Mouse (Mus musculus) heart, adult 18-20 months (tissue): Measurements from ENCODE around the gene Slc39a11. TPM values are rescaled to one million over a fixed set of nuclear protein-coding genes. Genes with fewer than 3 reads are reported as not detected.
"Not testable (repeated sequence)": the region's sequence is repeated elsewhere in the genome, so short reads cannot be mapped to it uniquely, and the experiment has no call there.

Experiments used
- DNase-seq, 2 experiments: peaks; one replicate each; pipeline ENCODE4 v3.0.0; 2021 to 2022; ENCODE audit warnings: mixed read lengths in 1 of 2
- total RNA-seq, 2 experiments: library from RNA; stranded (reverse); gene quantifications; 2 replicates each; pipeline ENCODE4 v1.2.3; 2021

Slc39a11 gene
- total RNA-seq, 2 experiments from 2014 or later, result 3.3 to 4.8 TPM

DNA sequence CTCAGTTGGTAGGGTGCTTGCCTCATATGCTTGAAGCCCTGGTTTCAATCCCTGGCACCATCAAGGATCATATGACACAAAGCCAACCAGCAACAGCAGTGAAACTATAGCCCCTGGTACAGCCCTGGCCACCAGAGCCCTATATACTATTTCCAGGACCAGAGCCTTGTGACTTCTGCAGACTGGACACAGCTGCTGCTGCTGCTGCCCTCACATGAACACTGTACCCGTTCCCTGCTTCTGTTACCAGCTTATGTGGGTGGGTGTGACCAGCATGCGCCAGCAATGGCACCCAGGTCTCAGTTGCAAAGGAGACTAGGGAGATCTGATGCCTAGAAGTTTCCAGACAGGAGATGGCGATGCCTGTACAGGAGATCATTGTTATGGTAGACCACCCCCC, 52.2 kb downstream of the Slc39a11 start:
- DNase-seq, result no peak

GRCm38 (mm10) chr11:113595144-113595543, 54.7 kb downstream of the Slc39a11 start:
- no peak for DNase-seq

- no peak for DNase-seq
Observed at GRCm38 (mm10) chr11:113588936-113589335, 60.9 kb downstream of the Slc39a11 start.

DNA sequence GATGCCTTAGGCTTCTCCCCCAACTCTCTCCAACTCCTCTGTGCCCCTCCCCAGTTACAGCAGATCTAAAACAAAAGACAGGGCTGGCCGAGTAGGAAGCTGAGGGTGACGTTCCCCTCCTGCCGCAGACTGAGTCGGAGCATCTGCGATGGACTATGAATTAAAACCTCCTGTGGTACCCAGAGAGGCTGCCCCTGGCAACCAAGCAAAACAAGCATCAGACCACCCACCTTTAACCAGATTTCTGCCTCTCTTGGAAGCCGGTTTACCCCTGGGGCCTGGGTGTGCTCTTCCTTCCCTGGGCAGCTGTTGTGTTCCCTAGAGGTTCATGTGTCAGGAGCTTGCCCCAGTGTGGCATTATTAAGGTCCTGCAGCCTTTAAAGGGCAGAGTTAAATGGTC, 63.5 kb downstream of the Slc39a11 start:
- no peak for DNase-seq

DNA sequence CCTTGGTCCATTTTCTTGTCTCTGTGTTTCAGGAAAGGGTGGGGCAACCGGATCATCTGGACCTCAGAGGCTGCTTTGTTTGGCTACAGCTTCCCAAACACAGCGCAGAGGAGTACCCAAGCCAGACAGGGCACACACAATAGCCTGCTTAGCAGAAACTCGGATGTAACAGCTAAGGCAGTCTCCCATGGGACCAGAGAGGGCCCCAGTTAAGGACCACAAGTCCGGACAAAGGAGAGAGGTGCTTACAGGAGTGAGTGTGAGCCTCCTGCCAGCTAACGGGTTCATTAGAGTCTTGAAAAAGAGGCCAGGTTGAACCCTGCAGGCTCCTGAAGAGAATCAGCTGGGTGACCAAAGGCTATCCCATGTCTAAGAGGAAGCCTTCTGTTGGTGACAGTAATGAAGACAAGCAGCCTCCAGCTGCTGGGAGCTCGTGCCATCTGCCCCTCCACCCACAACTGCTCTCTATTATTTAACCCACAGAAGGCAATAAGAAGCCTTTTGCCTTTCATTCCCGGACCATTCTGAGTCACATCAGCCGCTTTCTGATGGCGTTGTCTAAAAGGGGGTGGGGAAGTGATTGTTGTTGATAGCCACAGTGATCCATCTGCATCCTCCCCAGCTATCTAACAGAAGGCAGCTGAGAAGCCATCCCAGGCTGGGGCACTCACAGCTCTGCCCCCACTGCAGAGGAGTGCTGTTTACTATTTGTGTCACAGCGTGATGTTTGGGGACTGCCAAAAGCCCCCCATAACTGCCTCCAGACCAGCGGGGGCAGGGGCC, 65.8 kb downstream of the Slc39a11 start:
- DNase-seq, result peak; percentile 4 to 12

DNA sequence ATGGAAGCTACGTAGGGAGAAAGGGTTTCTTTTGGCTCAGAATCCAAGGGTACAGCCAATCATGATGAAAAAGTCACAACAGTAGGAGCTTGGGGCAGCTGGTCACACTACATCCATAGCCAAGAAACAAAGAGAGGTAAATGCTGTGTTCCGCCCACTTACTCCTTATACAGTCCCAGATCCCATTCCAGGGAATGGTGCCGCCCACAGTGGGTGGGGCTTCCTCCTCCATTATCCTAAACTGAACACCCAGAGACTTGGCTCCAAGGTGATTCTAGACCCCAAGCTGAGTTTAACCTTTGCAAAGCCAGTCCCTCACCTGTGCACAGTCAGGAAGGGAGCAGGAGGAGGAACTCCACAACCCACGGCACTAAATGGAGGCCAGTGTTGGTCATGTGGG, 72.7 kb downstream of the Slc39a11 start:
- no peak for DNase-seq

DNA sequence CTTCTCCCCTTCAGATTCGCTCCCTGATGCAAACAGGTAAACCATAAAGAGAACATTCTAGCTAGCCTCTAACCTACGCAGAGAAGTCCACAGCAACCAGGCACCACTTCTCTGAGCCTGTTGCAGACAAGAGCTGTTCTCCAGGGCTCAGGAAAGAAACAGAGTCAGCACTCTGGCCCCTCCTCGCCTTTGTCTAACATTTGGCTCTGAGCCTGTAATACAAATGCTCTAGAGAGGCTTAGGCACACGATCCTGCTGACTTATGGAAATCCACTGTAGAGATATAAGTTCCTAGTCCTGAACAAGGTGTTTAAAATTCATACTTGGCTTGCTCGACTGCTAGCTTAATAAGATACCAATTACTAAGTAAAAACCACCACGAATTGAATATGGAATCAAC, 77.2 kb downstream of the Slc39a11 start:
- DNase-seq, result no peak

- DNase-seq, result no peak
Observed at GRCm38 (mm10) chr11:113571616-113572015, 78.3 kb downstream of the Slc39a11 start.

GRCm38 (mm10) chr11:113568999-113569398, 80.9 kb downstream of the Slc39a11 start:
- no peak for DNase-seq

- DNase-seq, result not testable (repeated sequence)
Observed at GRCm38 (mm10) chr11:113567926-113568325, 82.0 kb downstream of the Slc39a11 start.

DNA sequence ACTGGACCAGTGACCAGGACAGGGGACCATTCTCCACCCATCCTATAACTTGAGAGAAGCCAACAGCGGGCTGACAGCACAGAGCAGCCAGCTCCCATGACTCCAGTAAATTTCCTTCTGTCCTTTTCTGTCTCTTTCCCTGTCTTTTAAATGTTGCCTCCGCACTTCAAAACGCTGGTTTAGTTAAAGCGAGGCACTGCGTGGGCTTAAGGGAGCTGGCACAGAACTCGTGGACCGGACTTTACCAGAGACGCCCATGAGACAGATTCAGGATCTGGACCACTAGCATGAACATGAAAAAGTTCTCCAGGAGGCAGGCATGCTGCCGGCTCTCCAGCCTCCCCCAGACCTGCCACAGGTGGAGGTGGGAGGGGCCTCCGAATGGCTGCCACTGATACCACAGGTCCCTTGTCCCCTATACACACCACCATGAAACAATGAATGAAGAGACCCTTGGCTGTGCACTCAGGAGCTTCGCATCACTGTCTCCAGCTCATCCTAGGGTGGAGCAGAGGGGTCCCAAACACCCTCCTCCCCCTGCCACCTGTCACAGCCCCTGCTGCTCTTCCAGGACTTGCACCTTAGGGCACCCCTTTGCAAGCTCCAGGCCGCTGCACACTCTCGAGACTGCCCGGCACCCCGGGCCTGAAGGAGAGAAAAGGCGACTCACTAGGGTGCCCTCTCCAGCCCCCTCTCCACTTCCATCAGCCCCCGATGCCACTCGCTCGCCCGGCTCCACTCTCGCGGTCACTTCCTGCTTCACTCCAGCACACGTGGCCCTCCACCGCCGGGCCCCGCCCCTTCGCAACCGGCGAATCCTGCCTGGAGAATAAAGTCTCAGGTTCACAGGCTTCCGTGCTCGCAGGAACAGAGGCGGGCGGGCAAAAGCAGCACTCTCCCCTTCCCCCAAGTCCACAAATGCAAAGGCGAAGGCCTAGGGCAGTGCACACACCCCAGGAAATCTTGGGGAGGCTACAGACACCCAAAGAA, 84.6 kb downstream of the Slc39a11 start:
- DNase-seq, result peak; percentile 80 to 84

GRCm38 (mm10) chr11:113562326-113562725, 87.6 kb downstream of the Slc39a11 start:
- DNase-seq, result no peak

- DNase-seq, result no peak
Observed at GRCm38 (mm10) chr11:113560150-113560549, 89.7 kb downstream of the Slc39a11 start.

GRCm38 (mm10) chr11:113558505-113558904, 91.4 kb downstream of the Slc39a11 start:
- DNase-seq, result no peak

DNA sequence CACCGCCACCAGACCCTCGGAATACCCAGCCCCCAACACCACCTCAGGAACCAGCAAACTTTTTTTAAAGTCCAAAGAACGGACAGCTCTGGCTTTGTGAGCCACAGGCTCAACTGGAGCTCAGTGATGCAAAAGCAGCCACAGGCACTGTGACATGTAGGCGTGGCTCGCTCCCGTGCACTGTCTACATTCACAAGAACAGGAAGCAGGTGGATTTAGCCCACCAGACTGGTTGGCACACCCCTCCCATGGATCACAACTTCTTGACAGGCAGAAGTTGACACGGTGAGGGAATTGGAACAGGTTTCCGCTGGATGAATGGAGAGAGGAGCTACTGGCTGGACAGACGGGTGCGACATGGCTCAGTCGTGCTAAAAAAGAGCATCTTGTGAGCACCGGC, 93.7 kb downstream of the Slc39a11 start:
- no peak for DNase-seq

DNA sequence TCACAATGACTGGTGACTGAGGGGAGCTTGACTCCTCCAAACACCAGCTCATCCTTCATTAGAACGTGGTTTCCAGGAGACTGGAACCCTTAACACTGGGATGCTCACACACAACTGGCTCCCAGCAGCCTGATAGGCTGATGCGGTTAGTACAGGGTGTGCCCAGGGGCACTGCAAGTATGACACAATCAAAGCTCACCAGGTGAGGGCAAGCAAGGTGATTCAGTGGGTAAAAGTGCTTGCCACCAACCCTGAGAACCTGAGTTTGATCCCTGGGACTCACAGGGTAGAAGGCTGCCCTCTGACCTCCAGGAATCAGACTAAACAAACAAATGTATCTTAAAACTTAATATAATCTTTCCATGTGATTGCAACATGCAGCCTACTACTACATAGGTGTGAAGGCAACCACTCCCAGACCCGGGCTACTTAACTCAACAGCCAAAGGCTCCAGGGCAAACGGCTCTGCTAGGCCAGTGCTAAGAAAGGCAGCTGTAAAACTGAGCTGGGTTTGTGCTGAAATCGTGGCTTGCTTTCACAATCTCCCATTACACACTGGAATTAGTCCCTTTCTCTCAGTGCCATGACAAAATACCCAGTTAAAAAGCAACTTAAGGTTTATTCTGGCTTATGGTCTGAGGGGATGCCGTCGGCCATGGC, 95.0 kb downstream of the Slc39a11 start:
- DNase-seq, result no peak

DNA sequence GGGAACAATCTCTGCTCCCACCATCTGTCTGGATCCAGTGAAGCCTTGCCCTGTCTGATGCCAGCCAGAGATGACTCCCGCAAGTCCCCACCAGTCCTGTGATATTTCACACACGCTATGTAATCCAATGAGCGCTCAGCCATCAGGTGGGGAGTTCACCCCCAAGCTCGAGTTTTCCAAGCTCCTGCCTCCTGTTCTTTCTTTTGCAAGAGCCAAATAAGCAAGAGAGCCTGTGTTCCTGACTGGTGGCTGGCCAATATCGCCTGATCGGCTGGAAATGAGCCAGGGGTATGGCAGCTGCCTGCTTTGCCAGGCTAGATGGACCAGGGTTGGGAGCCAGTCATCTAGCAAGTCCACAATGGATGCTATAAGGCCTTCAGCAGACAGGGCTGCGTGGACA, 95.7 kb downstream of the Slc39a11 start:
- no peak for DNase-seq

DNA sequence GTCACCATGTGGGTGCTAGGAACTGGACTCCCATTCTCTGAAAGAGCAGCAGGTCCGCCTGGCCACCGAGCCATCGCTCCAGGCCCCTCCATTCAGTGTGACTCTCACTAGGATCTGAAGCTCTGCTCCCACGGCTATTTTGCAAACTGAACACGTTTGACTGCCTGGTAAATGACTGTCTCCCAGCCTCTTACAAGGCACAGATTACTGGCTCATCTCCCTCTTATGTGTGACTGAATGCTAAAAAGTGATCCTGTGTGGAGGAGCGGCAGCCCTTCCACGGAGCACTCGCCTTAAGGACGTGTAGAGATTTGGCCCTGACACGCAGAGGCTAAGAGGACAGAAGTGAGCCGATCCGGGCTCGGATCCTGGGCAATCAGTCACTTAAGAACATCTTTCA, 96.3 kb downstream of the Slc39a11 start:
- no peak for DNase-seq

DNA sequence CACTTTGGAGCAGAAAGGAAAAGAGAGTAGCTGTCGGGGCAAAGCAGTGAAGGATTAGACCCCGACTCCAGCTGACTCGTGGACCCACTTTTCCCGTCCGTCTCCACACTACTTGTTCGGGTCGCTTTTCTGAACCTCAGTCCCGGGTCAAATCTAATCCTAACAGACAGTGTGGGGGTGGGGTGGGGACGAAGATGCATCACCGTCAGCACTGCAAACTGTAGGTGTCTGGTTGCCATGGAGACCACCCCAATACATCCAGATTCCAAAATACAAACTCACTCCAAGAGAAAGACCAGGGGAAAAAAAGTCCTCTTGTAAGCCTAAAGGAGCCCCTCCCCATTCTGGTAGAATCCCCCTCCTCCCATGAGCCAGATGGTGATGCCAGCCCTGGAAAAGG, 97.3 kb downstream of the Slc39a11 start:
- DNase-seq, result no peak

DNA sequence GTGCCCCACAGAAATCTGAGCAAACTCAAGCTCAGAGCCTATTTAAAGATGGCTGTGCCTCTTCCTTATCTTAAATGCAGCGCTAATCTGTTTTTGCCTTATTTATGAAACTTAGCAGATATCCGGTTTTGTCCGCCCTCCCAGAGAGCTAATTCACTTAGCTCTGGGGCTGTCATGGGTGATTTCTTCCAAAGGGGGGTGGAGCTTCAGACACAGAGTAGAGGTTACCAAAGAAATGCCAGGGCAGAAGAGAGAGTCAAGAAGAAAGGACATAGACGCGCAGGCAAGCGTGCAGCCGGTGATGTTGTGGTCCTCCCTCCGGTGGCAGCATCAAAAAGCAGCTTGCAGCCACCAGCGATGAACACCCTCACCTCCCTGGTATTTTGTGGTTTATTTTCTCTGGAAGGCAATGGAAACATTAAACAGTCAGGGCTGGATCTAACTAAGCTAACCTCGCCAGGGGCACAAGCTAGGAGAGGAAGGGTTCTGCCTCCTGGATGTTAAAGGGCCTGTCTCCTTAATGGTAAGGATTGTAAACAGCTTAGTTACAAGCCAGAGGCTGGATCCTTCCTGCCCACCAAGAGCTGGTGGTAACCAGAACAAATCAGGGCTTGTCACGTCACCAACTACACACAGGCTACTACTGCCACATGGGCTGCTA, 103.5 kb downstream of the Slc39a11 start:
- no peak for DNase-seq

- no peak for DNase-seq
Observed at GRCm38 (mm10) chr11:113544017-113544640, 105.8 kb downstream of the Slc39a11 start.

- DNase-seq, result no peak
Observed at GRCm38 (mm10) chr11:113541073-113541472, 108.8 kb downstream of the Slc39a11 start.
